Mouse (Mus musculus) ES-Bruce4 (cell line): ENCODE measurements at regions not wholly inside any gene's neighbourhood (a gene's known extent, or its start where the extent isn't known, plus 50 kb on each side); places are given as distances from the start of the nearest gene placed in this dataset.

Source experiments
- H3K27ac ChIP-seq: 2 replicates; pipeline ENCODE4 v1.5.1; 2012; ENCODE audit warnings: low read length, inconsistent platforms; ENCODE audit not compliant: insufficient read depth
- H3K27me3 ChIP-seq: 2 replicates; pipeline ENCODE4 v1.6.1; 2012; ENCODE audit warnings: mild to moderate bottlenecking, low read length, inconsistent platforms; ENCODE audit not compliant: control insufficient read depth, poor library complexity, insufficient read depth, severe bottlenecking
- H3K36me3 ChIP-seq: 2 replicates; pipeline ENCODE4 v1.6.1; 2012; ENCODE audit warnings: inconsistent platforms, mild to moderate bottlenecking, low read length, moderate library complexity; ENCODE audit not compliant: control insufficient read depth, poor library complexity, insufficient read depth, severe bottlenecking
- H3K4me1 ChIP-seq: one replicate; pipeline ENCODE4 v1.8.1; 2011; ENCODE audit warnings: low read length; ENCODE audit not compliant: control insufficient read depth, insufficient read depth
- H3K4me3 ChIP-seq: 2 replicates; pipeline ENCODE4 v1.5.1; 2011; ENCODE audit warnings: low read depth, mild to moderate bottlenecking, low read length
- H3K9ac ChIP-seq: 2 replicates; pipeline ENCODE4 v1.6.1; 2012; ENCODE audit warnings: low read depth, mild to moderate bottlenecking, inconsistent platforms; ENCODE audit not compliant: poor library complexity, severe bottlenecking
- H3K9me3 ChIP-seq: replicated peaks from 2 replicates; pipeline ENCODE4 v1.6.1; 2012; ENCODE audit warnings: mild to moderate bottlenecking, low read length, inconsistent platforms; ENCODE audit not compliant: control insufficient read depth, poor library complexity, insufficient read depth, severe bottlenecking
- CTCF ChIP-seq: IDR thresholded peaks from one replicate; pipeline ENCODE4 v1.8.1; 2011; ENCODE audit warnings: low read depth, low read length
- EP300 ChIP-seq: IDR thresholded peaks from 2 replicates; pipeline ENCODE4 v1.6.1; 2011; ENCODE audit warnings: low read depth, low read length; ENCODE audit not compliant: insufficient read depth
- POLR2A ChIP-seq: IDR thresholded peaks from one replicate; pipeline ENCODE4 v1.8.1; 2011; ENCODE audit warnings: low read length; ENCODE audit not compliant: insufficient read depth

GRCm38 (mm10) chr11:112278566-112278965, 503.5 kb upstream of the Sox9 start:
- Histone ChIP-seq H3K4me1 (no peaks in the 10 kb centered on the region), H3K27ac (no peak overlapping the region), H3K9me3 (no peaks in the 10 kb centered on the region), H3K9ac (no peak overlapping the region), H3K27me3 (peaks cover 1% of the 10 kb centered on the region; the same call in 1 of the 2 replicates), H3K36me3 (no peaks in the 10 kb centered on the region), H3K4me3 (no peak overlapping the region)
- TF ChIP-seq POLR2A (no peak), CTCF (no peak), EP300 (no peak)

- Histone ChIP-seq H3K9ac (no peak overlapping the region), H3K27me3 (peaks cover 1% of the 10 kb centered on the region; the same call in 1 of the 2 replicates), H3K9me3 (no peaks in the 10 kb centered on the region), H3K4me3 (no peak overlapping the region), H3K4me1 (no peaks in the 10 kb centered on the region), H3K36me3 (no peaks in the 10 kb centered on the region), H3K27ac (no peak overlapping the region)
- no peak for TF ChIP-seq EP300
- no peak for TF ChIP-seq CTCF
- no peak for TF ChIP-seq POLR2A
Measured at GRCm38 (mm10) chr11:112282911-112283310, 499.1 kb upstream of the Sox9 start.

- Histone ChIP-seq H3K4me1 (no peaks in the 10 kb centered on the region), H3K9ac (no peak overlapping the region), H3K36me3 (no peaks in the 10 kb centered on the region), H3K27me3 (no peaks in the 10 kb centered on the region), H3K27ac (no peak overlapping the region), H3K4me3 (no peak overlapping the region), H3K9me3 (no peaks in the 10 kb centered on the region)
- TF ChIP-seq POLR2A (no peak), CTCF (no peak), EP300 (no peak)
Measured at GRCm38 (mm10) chr11:112298901-112299341, 483.1 kb upstream of the Sox9 start.

- Histone ChIP-seq H3K36me3 (no peaks in the 10 kb centered on the region), H3K27me3 (no peaks in the 10 kb centered on the region), H3K27ac (no peak overlapping the region), H3K9me3 (no peaks in the 10 kb centered on the region), H3K4me3 (no peak overlapping the region), H3K9ac (no peak overlapping the region), H3K4me1 (no peaks in the 10 kb centered on the region)
- TF ChIP-seq EP300: no peak
- TF ChIP-seq CTCF: no peak
- TF ChIP-seq POLR2A: no peak
Measured at GRCm38 (mm10) chr11:112303091-112303490, 478.9 kb upstream of the Sox9 start.

GRCm38 (mm10) chr11:112325850-112326249, 456.2 kb upstream of the Sox9 start:
- Histone ChIP-seq H3K9me3 (no peaks in the 10 kb centered on the region), H3K4me3 (no peak overlapping the region), H3K9ac (no peak overlapping the region), H3K27ac (no peak overlapping the region), H3K4me1 (no peaks in the 10 kb centered on the region), H3K36me3 (no peaks in the 10 kb centered on the region), H3K27me3 (no peaks in the 10 kb centered on the region)
- TF ChIP-seq CTCF: no peak
- no peak for TF ChIP-seq POLR2A
- no peak for TF ChIP-seq EP300

- TF ChIP-seq POLR2A (no peak), EP300 (no peak), CTCF (no peak)
- Histone ChIP-seq H3K4me3 (no peak overlapping the region), H3K36me3 (no peaks in the 10 kb centered on the region), H3K9me3 (no peaks in the 10 kb centered on the region), H3K27me3 (no peaks in the 10 kb centered on the region), H3K27ac (no peak overlapping the region), H3K9ac (no peak overlapping the region), H3K4me1 (no peaks in the 10 kb centered on the region)
Measured at GRCm38 (mm10) chr11:112327606-112328005, 454.4 kb upstream of the Sox9 start.
